Mouse (Mus musculus): ENCODE data around the gene Ceacam3.
A peak's percentile ranks its signal among the peaks of the same experiment; 100 is the strongest.
"Not testable (repeated sequence)": the region's sequence is repeated elsewhere in the genome, so short reads cannot be mapped to it uniquely, and the experiment has no call there.

The Ceacam3 gene

GRCm38 (mm10) chr7:17149931-17150330 is at the start of gene Ceacam3:
TSS of gene Ceacam3 (plus strand) at chr7:17150282.
- DNase-seq (ENCODE audit: low read depth in 2 of 2, low spot score in 2 of 2): no peak

GRCm38 (mm10) chr7:17101631-17102030 is 48.5 kb upstream of the Ceacam3 start:
- DNase-seq (ENCODE audit: low read depth in 2 of 2, low spot score in 2 of 2): not testable (repeated sequence)

GRCm38 (mm10) chr7:17135307-17135706 is 14.8 kb upstream of the Ceacam3 start:
- DNase-seq (ENCODE audit: low read depth in 2 of 2, low spot score in 2 of 2): no peak

- DNase-seq (ENCODE audit: low read depth in 2 of 2, low spot score in 2 of 2): peak; percentile 7 to 35
These were observed 5.6 kb downstream of the Ceacam3 start for GRCm38 (mm10) chr7:17155634-17156033.

- DNase-seq (ENCODE audit: low read depth in 2 of 2, low spot score in 2 of 2): no peak
These were observed 7.0 kb downstream of the Ceacam3 start for GRCm38 (mm10) chr7:17156885-17157677.

GRCm38 (mm10) chr7:17159011-17159410 is 8.9 kb downstream of the Ceacam3 start:
- DNase-seq (ENCODE audit: low read depth in 2 of 2, low spot score in 2 of 2): no peak

GRCm38 (mm10) chr7:17171827-17172226 is 21.7 kb downstream of the Ceacam3 start:
- no peak for DNase-seq (ENCODE audit: low read depth in 2 of 2, low spot score in 2 of 2)

- no peak for DNase-seq (ENCODE audit: low read depth in 2 of 2, low spot score in 2 of 2)
These were observed 53.1 kb downstream of the Ceacam3 start, which contains the start of gene Psg29 for GRCm38 (mm10) chr7:17203177-17203576. TSS of gene Psg29 (plus strand) at chr7:17203477.

- DNase-seq (ENCODE audit: low read depth in 2 of 2, low spot score in 2 of 2): no peak
These were observed 55.6 kb downstream of the Ceacam3 start for GRCm38 (mm10) chr7:17205530-17206184.
